Mouse (Mus musculus): ENCODE measurements at regions not wholly inside any gene's neighbourhood (a gene's known extent, or its start where the extent isn't known, plus 50 kb on each side); places are given as distances from the start of the nearest gene placed in this dataset.
"Not testable (repeated sequence)": the region's sequence is repeated elsewhere in the genome, so short reads cannot be mapped to it uniquely, and the experiment has no call there.

DNA sequence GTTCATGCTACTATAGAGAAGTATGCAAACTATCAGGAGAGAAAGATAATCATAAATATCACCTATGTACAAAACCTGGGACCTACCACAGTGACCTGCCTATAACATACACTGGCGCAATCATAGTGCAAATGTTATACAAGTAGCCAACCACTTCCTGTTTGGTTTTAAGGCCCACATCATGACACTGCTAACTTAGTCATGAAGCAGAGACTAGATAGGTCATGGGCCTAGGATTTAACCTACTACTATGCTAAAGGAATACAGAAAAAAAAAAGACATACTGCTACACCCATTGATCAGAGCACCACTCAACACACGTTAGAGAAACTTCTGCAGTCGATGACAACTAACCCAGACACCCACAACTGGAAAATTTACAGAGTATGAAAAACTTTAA lies 498.6 kb upstream of the Acvr2a start:
- Histone ChIP-seq H3K27ac (replicated peaks; ENCODE audit: low read depth, low read length) (no peak overlapping the region), H3K4me3 (ENCODE audit: insufficient read depth, low read depth, low read length) (no peak overlapping the region), H3K4me1 (ENCODE audit: control insufficient read depth, insufficient read depth, insufficient read length, low read length) (no peaks in the 10 kb centered on the region)

DNA sequence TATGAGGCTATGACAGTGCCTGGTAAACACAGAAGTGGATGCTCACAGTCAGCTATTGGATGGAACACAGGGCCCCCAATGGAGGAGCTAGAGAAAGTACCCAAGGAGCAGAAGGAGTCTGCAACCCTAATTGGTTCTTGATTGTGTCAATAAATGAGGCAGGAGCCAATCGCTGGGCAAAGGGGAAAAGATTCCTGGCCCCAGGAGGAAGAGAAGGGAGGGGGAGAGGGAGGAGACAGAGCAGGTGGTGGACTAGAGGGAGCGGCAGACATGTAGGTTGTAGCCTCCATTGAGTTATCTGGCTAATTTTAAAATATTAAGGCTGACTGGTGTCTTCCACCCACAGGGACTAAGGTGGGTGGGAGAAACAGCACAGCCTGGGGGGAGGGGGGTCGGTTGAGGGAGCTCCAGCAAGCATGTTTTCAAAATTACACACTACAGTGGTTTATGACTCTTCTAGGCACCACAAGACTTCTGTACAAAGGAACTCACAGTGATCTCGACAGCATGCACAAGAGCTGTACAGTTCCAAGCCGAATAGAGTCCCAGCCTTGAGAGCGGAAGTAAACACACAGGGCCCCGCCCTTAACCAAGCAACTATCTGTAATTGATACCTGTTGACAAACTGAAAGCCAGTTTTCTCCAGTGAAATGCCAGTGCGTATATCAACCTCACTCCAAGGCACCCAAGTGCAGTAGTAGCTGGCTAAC lies 497.6 kb upstream of the Acvr2a start:
- no peak overlapping the region for H3K27ac ChIP-seq (replicated peaks; ENCODE audit: low read depth, low read length)

DNA sequence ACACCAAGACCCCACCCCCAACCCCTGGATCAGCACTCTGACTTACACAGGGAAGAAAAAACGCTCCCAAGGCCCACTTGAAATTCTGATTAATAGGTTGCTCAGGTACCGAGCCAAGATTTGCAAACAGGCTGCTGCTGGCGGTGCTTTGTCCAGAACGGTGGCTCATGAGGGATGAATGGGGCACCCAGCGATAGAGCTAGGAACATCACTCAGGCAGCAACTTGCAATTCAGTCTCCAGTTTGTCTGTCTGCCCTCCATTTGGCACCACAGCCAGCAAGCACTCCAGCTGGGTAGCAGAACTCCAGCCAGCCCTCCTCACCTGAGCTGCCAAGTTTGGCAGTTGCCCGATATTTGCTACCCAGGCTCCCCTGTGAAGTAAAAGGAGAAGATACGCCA lies 496.1 kb upstream of the Acvr2a start:
- no peak overlapping the region for H3K4me3 ChIP-seq (ENCODE audit: insufficient read depth, low read depth, low read length)
- H3K27ac ChIP-seq (replicated peaks; ENCODE audit: low read depth, low read length) = no peak overlapping the region
- no peaks in the 10 kb centered on the region for H3K4me1 ChIP-seq (ENCODE audit: control insufficient read depth, insufficient read depth, insufficient read length, low read length)

More for the DNA sequence above, 497.6 kb upstream of the Acvr2a start:
- no peak overlapping the region for H3K4me3 ChIP-seq (ENCODE audit: insufficient read depth, low read depth, low read length)
- H3K4me1 ChIP-seq (ENCODE audit: control insufficient read depth, insufficient read depth, insufficient read length, low read length) = no peaks in the 10 kb centered on the region

DNA sequence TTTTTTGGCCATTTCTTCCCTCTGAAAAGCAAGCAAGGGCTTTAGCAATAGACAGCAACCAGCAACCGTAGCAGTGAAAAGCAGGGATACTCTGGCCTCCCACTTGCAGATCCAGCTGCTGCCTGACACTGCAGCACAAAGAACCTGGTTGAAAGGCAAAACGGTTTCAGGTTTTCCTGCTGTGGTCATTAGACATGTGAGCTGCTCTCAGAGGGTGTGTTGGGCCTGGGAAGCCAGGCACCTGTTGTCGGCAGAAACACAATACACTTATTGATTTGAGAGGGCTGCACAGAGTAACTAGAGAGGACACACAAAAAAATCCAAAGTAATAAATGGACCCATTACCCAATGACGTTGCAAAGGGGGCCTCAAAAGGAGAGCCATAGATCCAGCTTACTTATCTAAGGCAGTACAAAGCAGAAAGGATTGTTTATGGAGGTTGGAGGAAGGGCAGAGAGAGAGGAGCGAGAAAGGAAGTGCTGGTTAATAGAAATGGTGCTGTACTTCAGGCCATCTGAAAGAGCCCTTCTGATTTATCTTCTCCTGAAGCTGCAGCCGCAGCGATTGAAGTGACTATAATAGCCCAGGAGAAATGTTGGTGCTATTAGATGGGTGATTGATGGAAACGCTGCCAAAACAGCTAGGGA lies 495.4 kb upstream of the Acvr2a start:
- Histone ChIP-seq H3K27ac (replicated peaks; ENCODE audit: low read depth, low read length) (no peak overlapping the region), H3K4me1 (ENCODE audit: control insufficient read depth, insufficient read depth, insufficient read length, low read length) (no peaks in the 10 kb centered on the region), H3K4me3 (ENCODE audit: insufficient read depth, low read depth, low read length) (no peak overlapping the region)

DNA sequence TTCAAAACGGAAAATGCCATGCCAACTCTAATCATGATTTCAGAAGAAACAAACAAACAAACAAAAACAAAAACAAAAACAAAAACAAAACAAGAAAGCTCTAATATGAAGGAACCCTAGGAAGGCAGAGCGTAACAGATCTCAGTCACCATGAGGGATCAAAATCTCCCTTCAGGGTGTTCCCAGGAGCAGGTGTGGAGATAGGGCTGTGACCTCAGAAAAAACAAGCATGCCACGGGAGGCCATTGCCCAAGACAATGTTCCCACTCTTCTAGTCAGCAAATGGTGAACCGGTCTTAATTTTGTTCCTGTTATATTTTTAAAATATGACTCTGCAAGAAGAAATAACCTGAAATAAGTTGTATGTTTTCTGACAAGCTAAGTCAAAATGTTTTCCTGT lies 492.4 kb upstream of the Acvr2a start:
- Histone ChIP-seq H3K27ac (replicated peaks; ENCODE audit: low read depth, low read length) (no peak overlapping the region), H3K4me3 (ENCODE audit: insufficient read depth, low read depth, low read length) (no peak overlapping the region)

DNA sequence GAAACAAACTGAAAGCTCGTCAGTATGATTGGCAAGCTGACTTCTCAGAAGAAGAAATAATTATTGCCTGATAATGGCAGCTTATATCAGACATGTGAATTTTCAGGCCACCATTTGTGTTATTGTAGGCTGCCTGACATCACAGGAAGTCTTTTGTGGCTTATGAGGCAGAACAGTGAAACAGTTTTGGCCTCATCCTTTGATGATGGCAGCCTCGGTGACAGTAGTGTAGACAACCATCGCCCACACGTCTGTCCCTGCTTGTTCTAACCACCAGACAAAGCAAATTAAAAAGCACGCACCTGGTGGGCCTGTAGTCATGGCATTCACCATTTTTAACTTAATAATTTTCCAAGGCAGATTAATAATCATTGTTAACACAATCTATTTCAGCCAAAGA lies 491.6 kb upstream of the Acvr2a start:
- H3K4me3 ChIP-seq (ENCODE audit: insufficient read depth, low read depth, low read length) = no peak overlapping the region
- no peak overlapping the region for H3K27ac ChIP-seq (replicated peaks; ENCODE audit: low read depth, low read length)
- no peaks in the 10 kb centered on the region for H3K4me1 ChIP-seq (ENCODE audit: control insufficient read depth, insufficient read depth, insufficient read length, low read length)

More for the DNA sequence above, 492.4 kb upstream of the Acvr2a start:
- no peaks in the 10 kb centered on the region for H3K4me1 ChIP-seq (ENCODE audit: control insufficient read depth, insufficient read depth, insufficient read length, low read length)

DNA sequence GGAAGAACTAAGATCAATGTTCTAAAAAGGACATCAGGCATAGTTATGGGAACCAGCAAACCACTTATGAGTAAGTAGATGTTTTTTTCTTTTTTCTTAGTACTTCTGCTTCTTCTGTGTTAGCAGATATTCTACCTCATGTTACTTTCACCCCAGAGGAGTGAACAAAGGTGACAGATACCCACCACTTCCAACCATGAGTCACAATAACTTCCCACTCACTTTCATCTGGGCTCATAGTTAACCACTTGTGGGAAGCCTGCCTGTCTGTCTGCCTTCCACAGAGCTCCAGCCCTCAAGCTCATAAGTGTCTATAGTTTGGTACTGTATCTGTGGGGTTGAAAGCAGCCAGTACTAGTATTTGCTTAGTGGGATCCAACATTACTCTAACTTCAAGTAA lies 485.7 kb upstream of the Acvr2a start:
- no peak overlapping the region for H3K4me3 ChIP-seq (ENCODE audit: insufficient read depth, low read depth, low read length)

DNA sequence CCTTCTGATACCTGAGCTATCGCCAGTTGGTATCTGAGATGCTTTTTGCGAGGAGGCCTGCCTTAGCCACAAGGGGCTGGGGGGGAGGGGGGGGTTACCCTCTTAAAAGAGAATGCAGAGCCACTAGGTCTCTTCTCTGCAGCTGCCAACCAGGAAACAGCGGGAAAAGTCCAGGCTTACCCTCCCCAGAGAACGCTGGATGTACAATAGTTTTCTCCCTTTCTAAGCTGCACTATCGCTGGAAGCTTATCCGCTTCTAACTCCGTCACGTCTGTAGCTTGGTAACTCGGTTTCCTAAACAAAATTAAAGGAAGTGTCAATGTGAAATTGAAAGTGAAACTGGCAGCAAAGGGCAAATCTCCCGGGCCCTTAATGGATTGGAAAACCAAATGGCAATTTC lies 481.1 kb upstream of the Acvr2a start:
- Histone ChIP-seq H3K4me3 (ENCODE audit: insufficient read depth, low read depth, low read length) (peak overlapping the region; percentile 43), H3K4me1 (ENCODE audit: control insufficient read depth, insufficient read depth, insufficient read length, low read length) (peaks cover 7% of the 10 kb centered on the region), H3K27ac (replicated peaks; ENCODE audit: low read depth, low read length) (peak overlapping the region; percentile 79)

More for the DNA sequence above, 485.7 kb upstream of the Acvr2a start:
- H3K27ac ChIP-seq (replicated peaks; ENCODE audit: low read depth, low read length) = no peak overlapping the region
- peaks cover 2% of the 10 kb centered on the region for H3K4me1 ChIP-seq (ENCODE audit: control insufficient read depth, insufficient read depth, insufficient read length, low read length)

DNA sequence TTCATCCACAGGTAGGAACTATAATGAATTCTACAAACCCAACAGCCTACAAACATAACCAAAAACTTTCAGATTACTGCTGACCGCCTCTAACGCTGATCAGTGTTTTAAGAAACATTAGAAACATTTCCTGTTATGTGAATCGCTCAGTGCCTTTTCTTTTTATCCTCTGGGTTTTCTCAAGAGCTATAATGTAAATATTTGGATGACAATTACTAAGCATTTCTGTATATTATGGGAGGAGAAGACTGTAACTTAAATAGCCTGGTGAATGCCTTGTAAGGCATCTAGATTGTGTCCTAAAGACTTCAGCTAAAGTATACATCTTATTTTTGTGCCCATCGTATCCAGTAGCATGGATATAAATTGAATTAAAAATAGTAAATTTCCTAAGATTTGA lies 465.9 kb upstream of the Acvr2a start:
- H3K27ac ChIP-seq (replicated peaks; ENCODE audit: low read depth, low read length) = no peak overlapping the region
- no peaks in the 10 kb centered on the region for H3K4me1 ChIP-seq (ENCODE audit: control insufficient read depth, insufficient read depth, insufficient read length, low read length)

DNA sequence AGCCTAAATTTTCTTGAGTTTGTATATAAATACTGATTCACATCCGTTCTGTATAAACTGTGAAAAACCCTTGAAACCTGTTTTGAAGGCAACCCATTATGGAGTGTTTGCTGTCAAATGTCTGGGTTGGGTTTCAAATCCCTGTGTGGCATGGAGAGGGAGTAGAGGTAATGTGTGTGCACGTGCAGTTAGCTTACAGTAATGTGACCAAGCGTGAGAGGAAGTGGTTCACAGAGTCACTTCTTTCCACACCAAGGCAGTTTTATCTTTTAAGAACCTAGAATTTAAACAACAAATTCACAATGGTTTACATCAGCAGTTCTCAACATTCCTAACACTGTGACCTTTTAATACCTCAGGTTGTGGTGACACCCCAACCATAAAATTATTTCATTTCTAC lies 464.1 kb upstream of the Acvr2a start:
- no peak overlapping the region for H3K4me3 ChIP-seq (ENCODE audit: insufficient read depth, low read depth, low read length)
- H3K27ac ChIP-seq (replicated peaks; ENCODE audit: low read depth, low read length) = no peak overlapping the region
- no peaks in the 10 kb centered on the region for H3K4me1 ChIP-seq (ENCODE audit: control insufficient read depth, insufficient read depth, insufficient read length, low read length)

More for the DNA sequence above, 465.9 kb upstream of the Acvr2a start:
- no peak overlapping the region for H3K4me3 ChIP-seq (ENCODE audit: insufficient read depth, low read depth, low read length)

DNA sequence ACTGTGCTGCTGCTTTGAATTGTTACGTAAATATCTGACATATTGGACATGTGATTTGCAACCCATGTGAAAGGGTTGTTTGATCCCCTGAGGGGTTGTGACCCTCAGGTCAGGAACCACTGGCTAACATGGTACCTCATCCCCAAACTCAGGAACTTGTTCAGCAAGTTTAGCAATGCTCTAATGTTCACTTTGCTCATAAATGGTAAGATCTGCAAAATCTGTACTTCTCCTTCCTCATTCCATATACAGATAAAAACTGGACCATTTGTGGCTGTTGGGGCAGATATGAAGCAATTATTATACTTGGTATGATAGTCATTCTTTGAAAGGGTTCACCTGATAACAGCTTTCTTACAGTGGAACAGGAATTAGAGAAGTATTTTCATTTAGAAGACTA lies 463.7 kb upstream of the Acvr2a start:
- Histone ChIP-seq H3K4me3 (ENCODE audit: insufficient read depth, low read depth, low read length) (no peak overlapping the region), H3K4me1 (ENCODE audit: control insufficient read depth, insufficient read depth, insufficient read length, low read length) (no peaks in the 10 kb centered on the region)

DNA sequence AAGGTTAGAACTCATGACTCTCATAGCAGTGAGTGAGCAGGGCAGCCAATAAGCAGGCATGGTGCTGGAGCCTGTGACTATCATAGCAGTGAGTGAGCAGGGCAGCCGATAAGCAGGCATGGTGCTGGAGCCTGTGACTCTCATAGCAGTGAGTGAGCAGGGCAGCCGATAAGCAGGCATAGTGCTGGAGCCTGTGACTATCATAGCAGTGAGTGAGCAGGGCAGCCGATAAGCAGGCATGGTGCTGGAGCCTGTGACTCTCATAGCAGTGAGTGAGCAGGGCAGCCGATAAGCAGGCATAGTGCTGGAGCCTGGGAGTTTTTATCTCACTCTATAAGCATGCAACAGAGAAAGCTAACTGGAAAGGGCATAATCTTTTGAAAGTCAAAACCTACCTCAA lies 442.3 kb upstream of the Acvr2a start:
- not testable (repeated sequence) for H3K4me1 ChIP-seq (ENCODE audit: control insufficient read depth, insufficient read depth, insufficient read length, low read length); H3K4me3 ChIP-seq (ENCODE audit: insufficient read depth, low read depth, low read length); H3K27ac ChIP-seq (replicated peaks; ENCODE audit: low read depth, low read length)

More for the DNA sequence above, 463.7 kb upstream of the Acvr2a start:
- H3K27ac ChIP-seq (replicated peaks; ENCODE audit: low read depth, low read length) = no peak overlapping the region

DNA sequence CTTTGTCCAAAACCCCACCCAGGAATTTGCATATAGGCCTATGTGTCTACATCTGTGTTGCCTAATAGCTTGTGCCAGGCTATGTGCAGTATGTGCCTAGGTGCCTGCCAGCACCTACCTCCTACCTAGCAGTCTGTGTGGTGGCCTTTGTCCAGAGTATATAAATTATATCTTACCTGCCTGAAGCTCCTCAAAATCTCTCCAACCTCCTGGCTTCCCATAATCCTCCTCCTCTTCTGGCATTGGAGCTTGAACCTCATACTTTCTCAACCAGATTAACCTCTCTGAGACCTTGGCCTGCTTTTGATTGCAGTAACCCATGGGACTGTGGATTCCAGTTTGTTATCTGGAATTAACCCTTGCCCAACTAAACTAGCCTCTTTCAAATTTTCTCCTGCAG lies 440.8 kb upstream of the Acvr2a start:
- H3K27ac ChIP-seq (replicated peaks; ENCODE audit: low read depth, low read length) = no peak overlapping the region
- H3K4me3 ChIP-seq (ENCODE audit: insufficient read depth, low read depth, low read length) = no peak overlapping the region
- no peaks in the 10 kb centered on the region for H3K4me1 ChIP-seq (ENCODE audit: control insufficient read depth, insufficient read depth, insufficient read length, low read length)

DNA sequence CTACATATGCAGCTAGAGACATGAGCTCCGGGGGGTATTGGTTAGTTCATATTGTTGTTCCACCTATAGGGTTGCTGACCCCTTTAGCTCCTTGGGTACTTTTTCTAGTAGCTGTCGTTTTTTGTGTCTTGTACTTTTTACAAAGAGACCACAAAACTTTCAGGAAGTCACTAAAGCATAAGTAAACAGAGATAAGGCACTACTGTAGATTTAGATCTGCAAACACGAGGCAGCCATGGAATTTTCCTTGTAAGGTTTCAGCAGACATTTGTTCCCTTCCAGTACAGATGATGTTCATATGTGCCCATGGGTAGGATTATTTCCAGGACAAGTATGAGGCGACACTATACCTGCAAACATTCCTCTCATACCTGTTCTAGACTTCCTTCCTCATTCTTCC lies 439.6 kb upstream of the Acvr2a start:
- Histone ChIP-seq H3K27ac (replicated peaks; ENCODE audit: low read depth, low read length) (no peak overlapping the region), H3K4me3 (ENCODE audit: insufficient read depth, low read depth, low read length) (no peak overlapping the region)

DNA sequence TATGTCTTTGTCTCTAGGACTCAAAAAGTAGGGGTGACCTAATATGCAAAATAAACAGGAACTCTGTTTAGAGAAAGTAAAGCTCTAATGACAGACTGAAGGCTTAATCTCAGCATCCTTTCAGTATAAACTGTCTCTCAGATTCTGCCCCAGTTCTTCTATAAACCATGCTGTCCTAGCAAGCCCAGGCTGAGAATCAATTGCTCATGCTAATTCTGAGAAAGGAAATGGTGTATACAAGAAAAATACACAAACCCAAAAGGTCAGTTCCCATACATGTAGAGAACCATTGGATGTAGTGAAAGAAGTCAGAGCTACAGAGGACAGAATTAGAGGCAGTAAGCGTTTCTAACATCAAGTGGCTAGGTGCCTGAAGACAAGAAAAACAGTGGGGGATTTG lies 435.7 kb upstream of the Acvr2a start:
- H3K4me1 ChIP-seq (ENCODE audit: control insufficient read depth, insufficient read depth, insufficient read length, low read length) = peaks cover 7% of the 10 kb centered on the region; the same call in 1 of the 2 replicates
- no peak overlapping the region for H3K4me3 ChIP-seq (ENCODE audit: insufficient read depth, low read depth, low read length)
- no peak overlapping the region for H3K27ac ChIP-seq (replicated peaks; ENCODE audit: low read depth, low read length)

More for the DNA sequence above, 439.6 kb upstream of the Acvr2a start:
- no peaks in the 10 kb centered on the region for H3K4me1 ChIP-seq (ENCODE audit: control insufficient read depth, insufficient read depth, insufficient read length, low read length)

DNA sequence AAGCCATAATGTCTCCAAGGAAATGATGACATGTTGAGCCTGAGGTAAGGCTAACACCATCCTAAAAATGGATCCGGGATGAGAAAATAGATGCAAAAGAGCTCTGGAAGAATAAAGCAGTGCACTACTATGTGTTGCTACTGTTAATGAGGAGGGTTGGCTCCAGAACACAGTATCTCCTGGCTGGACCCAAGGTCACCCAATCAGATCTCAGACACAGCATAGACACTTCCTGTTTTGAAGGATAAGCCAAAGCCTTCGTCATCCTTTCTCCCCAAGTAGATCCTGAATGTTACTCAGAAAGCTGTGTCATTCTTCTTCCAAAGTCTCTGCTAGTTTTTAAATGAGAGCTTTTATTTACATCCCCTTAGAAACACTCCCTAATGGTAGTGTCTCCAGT lies 435.2 kb upstream of the Acvr2a start:
- Histone ChIP-seq H3K4me1 (ENCODE audit: control insufficient read depth, insufficient read depth, insufficient read length, low read length) (peaks cover 7% of the 10 kb centered on the region; the same call in 1 of the 2 replicates), H3K27ac (replicated peaks; ENCODE audit: low read depth, low read length) (no peak overlapping the region), H3K4me3 (ENCODE audit: insufficient read depth, low read depth, low read length) (no peak overlapping the region)
